Mouse (Mus musculus) lung, adult 18-20 months (tissue): ENCODE measurements around the gene Pou2f1.
"Not testable (repeated sequence)": the region's sequence is repeated elsewhere in the genome, so short reads cannot be mapped to it uniquely, and the experiment has no call there.

Source experiments
- DNase-seq, 2 experiments: peaks; one replicate each; pipeline ENCODE4 v3.0.0; 2022; ENCODE audit warnings: mixed read lengths in 2 of 2

Gene Pou2f1

GRCm38 (mm10) chr1:166001904-166002489, 481 bp downstream of the Pou2f1 start:
- DNase-seq, result peak in 1 of 2 experiments; percentile 24

GRCm38 (mm10) chr1:166001121-166001903, 1.2 kb downstream of the Pou2f1 start:
- DNase-seq, result peak; percentile 43 to 50

GRCm38 (mm10) chr1:166000601-166001120, 1.8 kb downstream of the Pou2f1 start:
- peak; percentile 23 to 27 for DNase-seq

DNA sequence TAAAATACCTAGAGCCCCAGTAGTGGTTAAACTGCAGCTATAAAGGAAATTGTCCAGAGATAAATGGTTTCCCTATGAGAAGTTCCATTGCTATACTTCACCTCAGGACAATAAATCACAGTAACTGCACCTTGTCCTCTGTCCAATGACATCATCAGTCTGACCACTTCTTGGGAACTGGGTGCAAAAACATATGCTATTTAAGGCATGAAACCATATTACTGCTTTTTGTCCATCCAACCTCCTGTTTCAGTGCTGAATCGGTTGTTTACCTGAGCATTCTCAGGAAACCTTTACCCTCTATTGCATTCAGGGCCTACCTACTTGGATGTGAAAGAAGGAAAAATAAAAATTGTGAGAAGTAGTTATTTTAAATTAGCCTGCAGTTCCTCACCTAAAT, 2.8 kb downstream of the Pou2f1 start:
- DNase-seq, result no peak

DNA sequence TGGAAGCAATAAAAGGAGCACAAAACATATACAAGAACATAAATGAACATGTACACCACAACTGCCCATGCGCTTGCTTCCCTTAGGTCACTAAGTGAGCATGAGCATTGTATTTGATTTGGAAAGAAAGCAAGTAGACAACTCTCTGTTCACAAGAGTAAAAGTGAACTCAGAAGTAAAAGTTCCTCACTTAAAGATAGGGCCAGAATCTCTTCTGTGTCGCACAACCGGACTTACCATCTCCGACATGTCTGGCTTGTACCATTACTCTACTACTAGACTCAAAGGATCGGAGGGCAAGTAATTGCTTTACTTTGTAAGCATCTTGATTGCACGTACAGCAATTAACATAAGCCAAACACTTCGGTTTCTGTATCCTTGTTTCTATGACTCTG, 6.8 kb downstream of the Pou2f1 start:
- DNase-seq, result no peak

GRCm38 (mm10) chr1:165995011-165995660, 7.3 kb downstream of the Pou2f1 start:
- not testable (repeated sequence) for DNase-seq

GRCm38 (mm10) chr1:165994279-165994678, 8.2 kb downstream of the Pou2f1 start:
- DNase-seq, result no peak

DNA sequence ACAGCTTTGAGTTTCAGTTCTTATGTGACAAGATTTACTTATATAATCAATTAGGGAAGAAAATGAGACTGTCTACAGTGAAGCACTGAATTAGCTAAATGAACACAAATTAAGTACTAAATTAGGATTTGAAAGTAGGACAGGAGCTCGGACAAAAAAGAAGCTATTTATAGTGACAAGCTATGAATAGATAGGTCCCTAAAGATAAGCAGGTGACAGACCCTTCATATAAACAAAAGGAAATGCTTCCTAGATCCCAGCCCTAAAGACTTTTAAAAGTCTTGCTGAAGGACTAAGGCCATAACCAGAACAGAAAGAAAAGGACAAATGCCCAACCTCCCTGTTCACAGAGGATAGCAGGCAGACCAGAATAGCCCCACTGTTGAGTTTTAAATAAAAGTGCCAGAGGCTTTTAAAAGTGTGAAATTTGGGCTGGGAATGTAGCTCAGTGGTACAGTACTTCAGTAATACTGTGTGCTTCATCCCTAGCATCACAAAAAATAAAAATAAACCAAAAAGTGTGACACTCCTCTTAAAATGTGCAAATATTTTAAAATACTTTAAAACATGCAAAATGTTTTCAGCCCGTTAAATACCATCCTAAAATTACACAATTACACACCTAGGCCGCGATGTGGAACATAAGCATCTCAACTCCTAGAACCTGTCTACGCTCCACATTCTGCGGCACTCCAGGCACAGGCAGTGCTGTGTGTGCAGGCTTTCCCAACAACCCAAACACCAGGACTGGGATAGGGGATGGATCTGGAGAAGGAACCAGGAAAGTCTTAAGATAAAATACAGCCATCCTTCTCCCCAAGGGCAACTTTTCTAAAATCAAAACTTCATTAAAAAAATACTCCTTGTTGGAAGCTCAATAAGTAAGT, 9.0 kb downstream of the Pou2f1 start:
- DNase-seq, result no peak

DNA sequence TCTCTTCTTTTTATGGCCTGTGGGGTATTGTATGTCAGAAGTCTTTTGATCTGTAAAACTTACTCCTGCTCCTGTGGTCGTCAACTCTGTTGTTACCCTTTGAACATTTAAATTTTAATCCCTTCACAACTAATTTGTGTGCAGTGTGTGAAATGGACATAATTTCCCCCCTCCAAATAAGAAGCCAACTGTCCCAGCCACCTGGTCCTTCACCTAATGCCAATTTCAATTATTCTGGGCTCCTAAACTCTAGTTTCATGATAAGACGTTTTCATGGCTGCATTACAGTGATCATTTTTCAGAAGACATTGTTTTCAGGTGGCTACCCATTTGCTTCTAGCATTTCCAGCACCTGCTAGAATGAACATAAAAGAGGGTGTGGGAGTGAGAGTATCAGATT, 13.9 kb downstream of the Pou2f1 start:
- DNase-seq, result no peak

- no peak for DNase-seq
Measured at GRCm38 (mm10) chr1:165988072-165988471, 14.4 kb downstream of the Pou2f1 start.

GRCm38 (mm10) chr1:165985743-165986360, 16.6 kb downstream of the Pou2f1 start:
- DNase-seq, result no peak

- DNase-seq, result no peak
Measured at GRCm38 (mm10) chr1:165985186-165985585, 17.3 kb downstream of the Pou2f1 start.

DNA sequence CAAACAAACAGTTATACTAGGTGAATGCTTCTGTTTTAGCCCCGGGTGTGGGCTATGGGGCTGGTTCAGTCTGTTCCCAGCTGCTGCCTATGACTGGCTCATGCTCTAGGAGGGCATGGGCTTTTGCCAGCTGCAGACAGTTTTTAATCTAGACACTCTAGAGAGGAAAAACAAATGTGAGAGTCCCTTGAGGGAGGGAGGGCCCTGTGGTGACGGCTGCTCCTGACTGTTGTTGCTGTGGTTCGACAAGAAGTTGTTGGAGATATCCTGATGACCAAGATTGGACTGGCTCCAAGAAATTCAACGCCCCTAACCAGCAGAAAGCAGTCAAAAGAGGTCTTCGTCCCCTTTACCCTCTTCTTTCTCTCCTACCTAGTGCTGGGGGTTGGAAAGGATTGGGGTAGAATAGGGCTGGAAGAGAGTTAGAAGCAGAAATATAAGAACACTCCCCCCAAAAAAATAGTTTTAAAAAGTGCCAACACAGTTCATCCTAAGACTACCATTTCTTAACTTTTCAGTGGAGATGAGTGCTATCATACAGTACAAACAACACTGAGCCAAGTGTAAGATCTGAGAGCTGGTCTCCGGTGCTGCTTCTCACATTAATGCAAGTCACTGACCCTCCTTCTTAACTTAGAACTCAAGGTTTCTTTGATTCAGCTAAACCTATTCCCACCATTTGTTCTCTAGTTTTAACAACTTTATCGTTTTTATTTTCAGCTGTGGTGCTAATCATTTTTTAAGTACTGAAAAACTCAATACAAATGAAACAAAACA, 25.6 kb downstream of the Pou2f1 start:
- no peak for DNase-seq

- no peak for DNase-seq
Measured at GRCm38 (mm10) chr1:165969001-165969690, 33.3 kb downstream of the Pou2f1 start.

GRCm38 (mm10) chr1:165967027-165967654, 35.3 kb downstream of the Pou2f1 start:
- DNase-seq, result peak; percentile 22 to 44

- no peak for DNase-seq
Measured at GRCm38 (mm10) chr1:165966156-165966914, 36.1 kb downstream of the Pou2f1 start.

DNA sequence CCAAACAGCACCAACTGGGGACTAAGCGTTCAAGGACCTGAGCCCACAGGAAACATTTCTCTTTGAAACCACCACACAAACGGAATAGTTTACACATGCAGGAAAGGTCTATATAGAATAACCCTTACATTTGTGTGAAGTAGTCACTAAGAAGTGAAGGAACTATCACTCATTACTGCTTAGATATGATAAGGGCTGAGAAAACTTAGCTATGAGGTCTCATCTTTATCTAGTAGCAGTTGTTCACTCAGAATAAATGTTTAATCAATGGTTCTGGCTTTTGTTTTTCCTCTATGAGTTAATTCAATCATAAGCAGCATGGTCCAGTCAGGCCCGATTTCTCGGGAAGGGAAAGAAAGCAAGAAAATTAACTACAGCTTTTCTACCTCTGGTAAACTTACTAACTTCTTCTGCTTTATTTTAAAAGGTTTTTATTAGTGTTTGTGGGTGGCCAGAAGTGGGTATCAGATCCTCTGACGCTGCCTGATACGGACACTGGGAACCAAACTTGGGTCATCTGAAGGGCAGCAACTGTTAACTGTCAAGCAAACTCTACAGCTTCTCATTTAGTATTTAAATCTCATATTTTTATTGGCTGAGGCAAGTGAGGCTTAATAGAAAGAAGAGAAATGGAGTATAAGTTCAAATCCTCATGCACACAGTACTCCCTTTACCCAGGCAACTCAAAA, 40.7 kb downstream of the Pou2f1 start:
- DNase-seq, result no peak

DNA sequence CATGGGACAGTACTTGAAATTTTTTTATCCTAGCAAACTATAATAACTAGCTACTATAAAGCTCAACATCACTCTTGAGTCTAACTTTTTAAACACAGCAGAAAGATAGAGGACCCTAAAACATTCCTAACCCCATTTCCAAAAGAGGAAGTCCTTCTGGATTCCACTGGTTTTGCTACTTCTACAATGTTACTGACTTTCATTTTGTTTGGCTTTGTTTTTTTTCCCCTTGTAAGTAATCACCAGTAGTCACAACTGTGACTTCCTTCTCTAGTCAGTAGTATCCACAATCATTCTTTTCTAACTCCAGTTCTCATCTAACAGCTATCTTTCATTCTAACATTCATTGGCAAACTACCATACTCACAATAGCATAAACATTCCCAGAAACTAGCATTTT, 44.3 kb downstream of the Pou2f1 start:
- no peak for DNase-seq
